Mouse (Mus musculus) heart, postnatal 14 days (tissue): ENCODE measurements around the gene Gm11563. TPM values are rescaled to one million over a fixed set of nuclear protein-coding genes. Genes with fewer than 3 reads are reported as not detected.

Experiments used
- DNase-seq, 2 experiments: peaks; one replicate each; pipeline ENCODE4 v3.0.0; 2021 to 2022
- intact Hi-C: fragments of 180-260 bp; cut with DNase I; formaldehyde crosslinking; loops from one replicate; pipeline ENCODE4 v1.15.1; 2025
- total RNA-seq, 2 experiments: library from RNA; stranded (reverse); gene quantifications; 2 replicates each; pipeline ENCODE4 v1.2.3; 2021

Gm11563 gene
- total RNA-seq, 2 experiments from 2014 or later, result not detected

DNA sequence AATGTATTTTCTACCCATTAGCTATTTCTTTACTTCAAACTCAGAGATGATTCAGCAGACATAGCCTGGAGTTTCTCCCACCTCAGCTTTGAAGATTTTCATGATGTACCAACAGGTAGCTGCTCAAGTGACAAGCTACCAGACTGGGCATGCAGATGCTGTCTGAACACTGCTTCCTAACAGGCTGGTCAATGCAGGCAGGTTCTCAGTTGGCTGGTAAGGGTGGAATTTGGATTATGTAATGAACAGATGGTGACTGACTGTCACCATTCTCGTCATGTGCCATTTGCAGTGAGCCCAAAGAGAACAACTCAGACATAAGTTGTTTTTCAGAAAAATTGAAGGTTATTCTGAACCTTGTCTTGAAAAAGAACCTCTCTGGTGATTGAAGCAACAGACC, 49.6 kb downstream of the Gm11563 start:
- intact Hi-C loops, result no loop called here
- no peak for DNase-seq

Other genes with a start within 250 kb of the Gm11563 start
- gene Krt12, start 236.7 kb downstream of the Gm11563 start, total RNA-seq, result not detected
- under 1 TPM; 0.14 to 0.22 TPM for gene Krt20, start 220.8 kb downstream of the Gm11563 start, total RNA-seq
- not detected for gene Krt23, start 165.8 kb downstream of the Gm11563 start, total RNA-seq
- gene Krt39, start 137.6 kb downstream of the Gm11563 start, total RNA-seq, result not detected
- not detected for gene Krt40, start 115.8 kb downstream of the Gm11563 start, total RNA-seq
- gene Krtap3-3, start 108.1 kb downstream of the Gm11563 start, total RNA-seq, result not detected
- gene Krtap3-2, start 102.1 kb downstream of the Gm11563 start, total RNA-seq, result not detected
- not detected for gene Gm11939, start 99.5 kb downstream of the Gm11563 start, total RNA-seq
- gene Krtap3-1, start 92.3 kb downstream of the Gm11563 start, total RNA-seq, result not detected
- not detected for gene Krtap1-5, start 77.9 kb downstream of the Gm11563 start, total RNA-seq
- gene Krtap1-4, start 75.3 kb downstream of the Gm11563 start, total RNA-seq, result not detected
- not detected for gene Krtap1-3, start 67.6 kb downstream of the Gm11563 start, total RNA-seq
- not detected for gene Krtap9-3, start 60.9 kb downstream of the Gm11563 start, total RNA-seq
- not detected for gene Gm11938, start 55.7 kb downstream of the Gm11563 start, total RNA-seq
- not detected for gene Gm11937, start 48.8 kb downstream of the Gm11563 start, total RNA-seq
- gene Krtap2-4, start 44.1 kb downstream of the Gm11563 start, total RNA-seq, result not detected
- not detected for gene Gm11562, start 38.5 kb downstream of the Gm11563 start, total RNA-seq
- gene Krtap4-1, start 30.7 kb downstream of the Gm11563 start, total RNA-seq, result not detected
- not detected for gene Krtap4-2, start 23.9 kb downstream of the Gm11563 start, total RNA-seq
- not detected for gene Krtap4-7, start 14.9 kb downstream of the Gm11563 start, total RNA-seq
- not detected for gene Gm11555, start 8.7 kb downstream of the Gm11563 start, total RNA-seq
- gene Krtap4-6, start 7.0 kb upstream of the Gm11563 start, total RNA-seq, result not detected
- not detected for gene Gm14190, start 31.8 kb upstream of the Gm11563 start, total RNA-seq
- gene Gm14180, start 75.3 kb upstream of the Gm11563 start, total RNA-seq, result not detected
- gene Gm11595, start 114.0 kb upstream of the Gm11563 start, total RNA-seq, result not detected
- not detected for gene Krtap4-8, start 121.7 kb upstream of the Gm11563 start, total RNA-seq
- not detected for gene Krtap4-9, start 126.2 kb upstream of the Gm11563 start, total RNA-seq
- not detected for gene Gm11596, start 134.5 kb upstream of the Gm11563 start, total RNA-seq
- not detected for gene Gm11569, start 140.0 kb upstream of the Gm11563 start, total RNA-seq
- not detected for gene Gm11554, start 145.5 kb upstream of the Gm11563 start, total RNA-seq
- gene Krtap4-13, start 150.9 kb upstream of the Gm11563 start, total RNA-seq, result not detected
- not detected for gene Gm11564, start 156.7 kb upstream of the Gm11563 start, total RNA-seq
- gene 2300003K06Rik, start 179.1 kb upstream of the Gm11563 start, total RNA-seq, result not detected
- gene Krtap4-16, start 192.6 kb upstream of the Gm11563 start, total RNA-seq, result not detected
- gene Gm11568, start 199.0 kb upstream of the Gm11563 start, total RNA-seq, result not detected
- gene Gm11559, start 205.5 kb upstream of the Gm11563 start, total RNA-seq, result not detected
- not detected for gene Krtap9-1, start 214.4 kb upstream of the Gm11563 start, total RNA-seq
- not detected for gene Gm11567, start 220.2 kb upstream of the Gm11563 start, total RNA-seq
- not detected for gene Krtap31-1, start 249.0 kb upstream of the Gm11563 start, total RNA-seq